Mouse (Mus musculus): ENCODE measurements around the gene Ly6c2.
"Not testable (repeated sequence)": the region's sequence is repeated elsewhere in the genome, so short reads cannot be mapped to it uniquely, and the experiment has no call there.

The Ly6c2 gene

GRCm38 (mm10) chr15:75111861-75112630 lies at the start of gene Ly6c2:
Gene Ly6c2, minus strand, starts transcription at chr15:75111970.
- in situ Hi-C loops (cut with MboI), result not testable (repeated sequence)

- in situ Hi-C loops (cut with MboI), result no loop called here
Measured at GRCm38 (mm10) chr15:75157646-75158045, 45.9 kb upstream of the Ly6c2 start.

DNA sequence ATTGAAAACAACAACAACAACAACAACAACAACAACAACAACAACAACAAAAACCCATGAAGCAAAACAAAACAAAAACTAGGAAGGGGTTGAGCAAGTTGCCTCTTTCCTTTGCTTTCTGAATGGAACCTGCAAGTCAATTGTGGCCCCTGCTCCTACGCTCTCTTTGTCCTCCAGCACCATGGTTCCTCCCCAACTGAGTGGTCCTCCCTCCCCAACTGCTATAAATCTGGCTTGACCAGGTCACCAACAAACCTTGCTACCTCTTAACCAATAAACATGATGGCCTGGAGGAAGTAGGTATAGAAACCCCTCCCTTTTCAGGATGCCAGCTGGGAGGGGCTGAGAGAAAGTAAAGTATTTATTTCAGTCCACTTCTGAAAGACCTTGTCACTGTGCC lies 43.2 kb upstream of the Ly6c2 start, which contains the start of gene Ly6g:
Ly6g (plus strand) TSS at position 301 of the 400 bp plus-strand sequence.
- in situ Hi-C loops (cut with MboI), result no loop called here

GRCm38 (mm10) chr15:75153087-75153486 lies 41.3 kb upstream of the Ly6c2 start:
- in situ Hi-C loops (cut with MboI), result no loop called here

DNA sequence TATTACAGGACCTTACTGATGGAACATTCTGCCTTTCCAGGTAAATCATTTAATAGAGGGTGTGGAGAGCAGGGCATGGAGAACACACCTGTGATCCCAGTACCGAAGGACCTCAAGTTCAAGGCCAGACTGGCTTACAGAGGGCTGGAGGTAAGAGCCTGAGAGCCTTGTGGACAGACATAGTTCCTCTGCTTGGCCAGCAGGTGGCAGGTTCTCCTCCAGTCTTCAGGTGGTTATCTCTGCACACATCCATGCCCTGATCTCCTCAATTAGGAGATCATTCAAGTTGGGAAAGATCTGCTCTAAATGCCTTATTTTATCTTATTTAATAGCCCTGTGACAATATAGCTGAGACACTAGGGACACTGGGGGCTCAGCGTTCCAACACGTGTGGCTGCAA lies 32.0 kb upstream of the Ly6c2 start:
- in situ Hi-C loops (cut with MboI), result no loop called here

DNA sequence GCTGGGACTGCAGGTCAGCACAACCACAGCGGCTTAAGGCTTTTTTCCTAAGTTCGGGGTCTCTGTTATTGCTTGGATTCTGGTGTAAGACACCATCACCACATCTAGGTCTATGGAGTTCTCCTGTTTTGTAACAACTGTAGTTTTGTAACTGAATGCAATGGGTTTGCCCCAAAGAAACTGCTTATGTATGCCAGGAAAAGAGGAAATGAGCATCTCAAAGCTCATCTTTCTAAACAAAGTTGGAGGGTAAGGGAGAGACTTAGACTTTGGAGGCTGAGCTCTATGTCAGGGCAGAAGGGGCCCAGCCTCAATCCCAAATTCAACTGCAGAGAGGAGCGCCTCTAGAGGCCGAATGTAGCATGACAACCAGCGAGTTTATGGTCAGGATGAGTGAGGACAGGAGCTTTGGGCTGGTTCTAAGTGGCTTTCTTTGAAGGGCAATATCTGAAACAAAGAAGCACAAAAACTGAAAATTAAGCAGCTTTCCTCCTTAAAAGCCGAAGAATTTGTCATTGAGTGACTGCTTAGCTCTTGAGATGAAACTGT lies 30.1 kb upstream of the Ly6c2 start:
- in situ Hi-C loops (cut with MboI), result not testable (repeated sequence)

DNA sequence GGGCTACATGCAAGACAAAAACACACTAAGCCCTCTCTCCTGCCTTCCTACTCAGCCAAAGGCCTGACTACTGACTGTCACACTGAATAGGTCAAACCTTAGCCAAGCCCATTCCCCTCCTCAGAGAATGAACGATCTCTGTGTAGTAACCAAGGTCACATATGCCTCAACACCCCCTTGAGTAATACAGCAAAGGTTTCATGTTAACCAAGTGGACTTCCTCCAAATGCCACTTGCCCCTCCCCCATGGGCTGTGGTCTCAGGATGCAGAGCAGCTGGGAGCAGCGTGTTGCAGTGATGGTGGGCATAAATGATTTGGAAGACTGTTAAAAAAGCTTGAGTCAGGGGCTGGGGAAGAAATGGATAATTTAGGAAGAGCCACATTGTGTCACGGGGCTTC lies 26.0 kb upstream of the Ly6c2 start:
- in situ Hi-C loops (cut with MboI), result not testable (repeated sequence)

- in situ Hi-C loops (cut with MboI), result not testable (repeated sequence)
Measured at GRCm38 (mm10) chr15:75135090-75135783, 23.5 kb upstream of the Ly6c2 start.

DNA sequence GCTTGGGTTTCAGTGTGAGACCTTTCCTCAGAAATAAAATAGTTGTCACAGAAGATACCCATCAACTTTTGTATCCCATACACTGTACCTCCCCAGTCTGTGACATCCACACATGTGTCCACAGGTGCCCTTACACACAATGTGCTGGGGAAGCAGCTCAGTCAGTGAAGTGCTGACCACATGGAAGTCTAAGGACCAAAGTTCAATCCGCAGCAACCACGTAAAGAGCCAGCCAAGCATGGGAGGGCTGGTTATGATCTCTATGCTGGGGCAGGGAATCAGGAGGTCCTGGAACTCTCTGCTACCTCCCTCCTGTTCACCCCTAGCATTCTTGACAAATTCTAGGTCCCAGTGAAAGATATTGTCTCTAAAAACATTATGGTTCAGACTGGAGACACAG lies 20.6 kb upstream of the Ly6c2 start:
- in situ Hi-C loops (cut with MboI), result not testable (repeated sequence)

DNA sequence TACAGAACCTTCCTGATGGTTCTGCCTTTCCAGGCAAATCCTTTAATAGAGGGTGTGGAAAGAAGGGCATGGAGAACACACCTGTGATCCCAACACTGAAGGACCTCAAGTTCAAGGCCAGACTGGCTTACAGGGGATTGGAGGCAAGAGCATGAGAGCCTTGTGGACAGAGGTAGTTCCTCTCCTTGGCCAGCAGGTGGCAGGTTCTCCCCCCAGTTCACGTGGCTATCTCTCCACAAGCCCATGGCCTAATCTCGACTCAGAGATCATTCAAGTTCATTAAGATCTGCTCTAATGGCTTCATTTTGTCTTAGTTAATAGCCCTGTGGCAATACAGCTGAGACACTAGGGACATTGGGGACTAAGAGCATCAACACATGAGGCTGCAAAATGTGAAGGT lies 8.3 kb upstream of the Ly6c2 start:
- in situ Hi-C loops (cut with MboI), result no loop called here

DNA sequence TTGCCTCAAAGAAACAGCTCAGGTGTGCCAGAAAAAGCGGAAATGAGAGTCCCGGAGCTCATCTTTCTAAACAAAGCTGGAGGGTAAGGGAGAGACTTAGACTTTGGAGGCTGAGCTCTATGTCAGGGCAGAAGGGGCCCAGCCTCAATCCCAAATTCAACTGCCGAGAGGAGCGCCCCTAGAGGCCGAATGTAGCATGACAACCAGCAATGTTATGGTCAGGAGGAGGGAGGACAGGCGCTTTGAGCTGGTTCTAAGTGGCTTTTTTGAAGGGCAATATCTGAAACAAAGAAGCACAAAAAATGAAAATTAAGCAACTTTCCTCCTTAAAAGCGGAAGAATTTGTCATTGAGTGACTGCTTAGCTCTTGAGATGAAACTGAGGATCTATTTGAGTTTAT lies 7.0 kb upstream of the Ly6c2 start:
- in situ Hi-C loops (cut with MboI), result not testable (repeated sequence)

DNA sequence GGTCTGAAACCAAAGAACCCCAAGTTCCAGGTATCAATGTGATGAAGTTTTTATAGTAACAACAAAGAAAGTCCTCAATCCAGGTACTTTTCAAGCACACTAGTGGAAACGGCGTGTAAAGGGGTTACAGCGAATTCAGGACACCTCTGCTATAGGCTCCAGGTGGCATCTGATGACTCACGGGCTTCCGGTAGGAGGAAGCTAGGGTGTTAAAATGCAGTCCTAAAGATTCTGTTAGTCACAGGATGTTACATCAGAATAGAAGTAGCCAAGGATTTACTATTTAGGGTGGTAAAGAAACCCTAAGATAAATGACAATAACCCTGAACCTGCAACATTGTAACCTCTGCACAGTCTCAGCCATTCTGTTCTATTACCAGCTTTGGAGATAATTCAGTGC lies 5.7 kb upstream of the Ly6c2 start:
- in situ Hi-C loops (cut with MboI), result not testable (repeated sequence)

DNA sequence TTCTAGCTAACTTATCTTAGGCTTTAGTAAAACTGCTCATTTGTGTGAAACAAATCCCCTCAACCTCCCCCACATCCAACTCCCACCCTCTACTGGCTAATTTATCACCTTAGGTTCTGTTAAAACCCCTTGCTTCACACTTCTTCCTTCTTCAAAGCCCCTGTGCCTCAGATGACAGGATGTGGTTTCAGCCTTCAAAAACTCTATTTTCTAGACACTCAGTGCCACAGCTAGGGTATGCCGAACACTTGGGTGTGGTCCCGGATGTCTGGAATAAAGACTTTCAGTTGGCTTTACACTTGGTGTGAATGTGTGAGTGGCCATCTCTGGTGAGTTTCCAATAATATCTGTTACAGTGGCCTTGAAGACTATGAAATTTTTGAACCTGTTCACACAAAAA lies 4.8 kb upstream of the Ly6c2 start:
- in situ Hi-C loops (cut with MboI), result no loop called here

- in situ Hi-C loops (cut with MboI), result not testable (repeated sequence)
Measured at GRCm38 (mm10) chr15:75110424-75110823, 1.3 kb downstream of the Ly6c2 start.

DNA sequence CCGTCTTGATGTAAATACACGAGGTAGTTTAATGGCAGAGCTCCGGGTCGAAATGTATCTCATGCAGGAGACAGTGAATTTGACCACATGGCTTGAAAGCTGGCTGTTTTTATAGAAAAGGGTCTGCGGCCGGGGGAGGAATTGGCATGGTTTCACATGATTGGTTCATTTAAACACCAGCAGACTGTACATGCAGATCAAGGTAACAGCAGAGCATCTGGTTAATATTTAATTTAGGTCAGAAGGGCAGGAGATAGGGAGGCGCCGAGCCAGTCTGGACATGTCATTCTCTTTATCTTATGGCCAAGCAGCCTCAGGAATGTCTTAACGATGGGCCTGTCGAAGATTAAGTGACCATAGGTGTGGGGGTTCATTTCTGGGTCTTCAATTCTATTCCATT lies 12.5 kb downstream of the Ly6c2 start:
- in situ Hi-C loops (cut with MboI), result no loop called here

- in situ Hi-C loops (cut with MboI), result not testable (repeated sequence)
Measured at GRCm38 (mm10) chr15:75088041-75088440, 23.7 kb downstream of the Ly6c2 start.

DNA sequence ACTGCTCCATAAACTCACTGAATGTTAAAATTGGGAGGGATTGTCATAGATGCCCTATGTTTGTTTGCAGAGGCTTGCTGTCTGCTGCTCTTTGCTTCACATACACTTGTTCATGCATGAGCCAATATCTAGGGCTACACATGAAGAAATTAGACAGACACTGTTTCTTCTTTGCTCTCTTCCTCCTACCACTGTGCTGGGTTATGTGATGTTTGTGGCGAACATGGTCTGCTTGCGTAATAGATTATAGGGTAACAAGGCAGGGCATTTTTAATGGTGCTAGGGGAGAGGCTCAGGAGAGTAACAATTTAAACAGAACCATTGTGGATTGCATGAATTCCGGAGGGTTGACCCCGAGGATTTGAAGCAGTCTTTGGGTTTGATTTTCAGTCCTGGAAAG lies 41.8 kb downstream of the Ly6c2 start:
- in situ Hi-C loops (cut with MboI), result no loop called here

DNA sequence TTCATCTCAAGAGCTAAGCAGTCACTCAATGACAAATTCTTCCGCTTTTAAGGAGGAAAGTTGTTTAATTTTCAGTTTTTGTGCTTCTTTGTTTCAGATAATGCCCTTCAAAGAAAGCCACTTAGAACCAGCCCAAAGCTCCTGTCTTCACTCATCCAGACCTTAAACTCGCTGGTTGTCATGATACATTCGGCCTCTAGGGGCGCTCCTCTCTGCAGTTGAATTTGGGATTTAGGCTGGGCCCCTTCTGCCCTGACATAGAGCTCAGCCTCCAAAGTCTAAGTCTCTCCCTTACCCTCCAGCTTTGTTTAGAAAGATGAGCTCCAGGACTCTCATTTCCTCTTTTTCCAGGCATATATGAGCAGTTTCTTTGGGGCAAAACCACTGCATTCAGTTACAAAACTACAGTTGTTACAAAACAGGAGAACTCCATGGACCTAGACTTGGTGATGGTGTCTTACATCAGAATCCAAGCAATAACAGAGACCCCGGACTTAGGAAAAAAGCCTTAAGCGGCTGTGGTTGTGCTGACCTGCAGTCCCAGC lies 49.7 kb downstream of the Ly6c2 start:
- in situ Hi-C loops (cut with MboI), result not testable (repeated sequence)

DNA sequence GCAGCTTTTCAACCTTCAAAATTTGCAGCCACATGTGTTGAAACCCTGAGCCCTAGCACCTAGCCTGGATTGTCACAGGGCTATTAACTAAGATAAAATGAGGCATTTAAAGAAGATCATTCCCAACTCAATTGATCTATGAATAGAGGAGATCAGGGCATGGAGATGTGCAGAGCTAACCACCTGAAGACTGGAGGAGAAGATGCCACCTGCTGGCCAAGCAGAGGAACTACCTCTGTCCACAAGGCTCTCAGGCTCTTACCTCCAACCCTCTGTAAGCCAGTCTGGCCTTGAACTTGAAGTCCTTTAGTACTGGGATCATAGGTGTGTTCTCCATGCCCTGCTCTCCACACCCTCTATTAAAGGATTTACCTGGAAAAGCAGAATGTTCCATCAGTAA lies 51.3 kb downstream of the Ly6c2 start:
- in situ Hi-C loops (cut with MboI), result no loop called here
